Mouse (Mus musculus): ENCODE results near the gene Amotl1. TPM values are rescaled to one million over a fixed set of nuclear protein-coding genes. Genes with fewer than 3 reads are reported as not detected.

The Amotl1 gene
- polyA plus RNA-seq, 1 experiment from 2014 or later: 8.1 TPM

DNA sequence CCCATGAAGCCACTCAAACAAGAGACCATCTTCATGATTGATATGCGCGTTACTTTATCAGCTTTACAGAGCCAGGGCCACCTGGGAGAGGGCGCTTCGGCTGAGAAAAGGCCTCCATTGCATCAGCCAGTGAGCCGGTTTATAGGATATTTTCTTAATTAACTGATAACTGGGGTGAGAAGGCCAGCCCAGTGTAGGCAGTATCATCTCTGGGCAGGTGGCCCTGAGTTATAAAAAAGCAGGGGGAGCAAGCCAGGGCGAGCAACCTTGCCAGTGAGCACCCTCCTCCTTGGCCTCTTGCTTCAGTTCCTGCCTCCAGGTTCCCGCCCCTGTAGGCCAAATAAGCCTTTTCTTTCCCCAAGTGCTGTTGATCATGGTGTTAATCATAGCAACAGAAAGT lies 81.5 kb downstream of the Amotl1 start:
- Histone ChIP-seq H3K4me3 (no peak overlapping the region), H3K36me3 (no peaks in the 10 kb centered on the region; the same call in 1 of the 2 replicates), H3K27ac (replicated peaks) (no peak overlapping the region), H3K9ac (no peak overlapping the region), H3K27me3 (no peaks in the 10 kb centered on the region), H3K9me3 (no peaks in the 10 kb centered on the region), H3K4me2 (no peak overlapping the region), H3K4me1 (replicated peaks) (no peaks in the 10 kb centered on the region)
- no peak for ATAC-seq (ENCODE audit: low FRiP score, low read depth)
- WGBS: 89% methylated on average over 7 of the region's 7 CpGs

- Histone ChIP-seq H3K4me3 (no peak overlapping the region), H3K36me3 (peaks cover 5% of the 10 kb centered on the region), H3K27ac (replicated peaks) (no peak overlapping the region), H3K27me3 (no peaks in the 10 kb centered on the region), H3K4me1 (replicated peaks) (no peaks in the 10 kb centered on the region), H3K9ac (no peak overlapping the region), H3K9me3 (no peaks in the 10 kb centered on the region), H3K4me2 (no peak overlapping the region)
- WGBS: 54% methylated on average over 4 of the region's 4 CpGs
- no peak for ATAC-seq (ENCODE audit: low FRiP score, low read depth)
These were observed 84.3 kb downstream of the Amotl1 start for GRCm38 (mm10) chr9:14560545-14560944.

GRCm38 (mm10) chr9:14559996-14560395 lies 84.9 kb downstream of the Amotl1 start:
- H3K4me3 ChIP-seq: no peak overlapping the region
- H3K9me3 ChIP-seq: no peaks in the 10 kb centered on the region
- H3K4me2 ChIP-seq: no peak overlapping the region
- H3K27ac ChIP-seq (replicated peaks): no peak overlapping the region
- peaks cover 8% of the 10 kb centered on the region for H3K36me3 ChIP-seq
- ATAC-seq (ENCODE audit: low FRiP score, low read depth): peak; percentile 23; the same call in 1 of the 2 replicates
- no peak overlapping the region for H3K9ac ChIP-seq
- no peaks in the 10 kb centered on the region for H3K27me3 ChIP-seq
- 83% methylated on average over 9 of the region's 9 CpGs for WGBS
- H3K4me1 ChIP-seq (replicated peaks): no peaks in the 10 kb centered on the region

DNA sequence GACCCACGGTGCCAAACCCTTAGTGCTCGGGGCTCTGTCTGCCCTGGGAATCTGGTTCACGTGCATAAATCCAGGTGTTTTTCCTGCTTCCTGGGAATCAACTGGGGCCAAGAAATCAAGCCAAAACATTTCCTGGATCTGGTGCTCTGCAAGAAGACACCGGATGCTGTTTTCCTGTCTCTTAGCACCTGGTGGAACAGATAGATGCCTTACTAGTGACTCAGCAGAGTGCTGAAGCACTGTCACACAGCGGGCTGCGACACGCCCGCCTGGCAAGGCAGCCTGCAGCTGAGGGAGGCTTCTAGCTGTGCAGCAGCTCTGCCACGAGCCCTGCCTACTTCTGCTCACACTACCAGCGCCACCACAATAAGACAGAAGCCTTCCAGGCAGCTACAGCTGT lies 85.4 kb downstream of the Amotl1 start:
- no peaks in the 10 kb centered on the region for H3K27me3 ChIP-seq
- H3K9me3 ChIP-seq: no peaks in the 10 kb centered on the region
- peaks cover 14% of the 10 kb centered on the region for H3K36me3 ChIP-seq
- ATAC-seq (ENCODE audit: low FRiP score, low read depth): no peak
- WGBS: 78% methylated on average over 10 of the region's 10 CpGs
- H3K4me1 ChIP-seq (replicated peaks): no peaks in the 10 kb centered on the region
- no peak overlapping the region for H3K4me2 ChIP-seq
- H3K27ac ChIP-seq (replicated peaks): no peak overlapping the region
- H3K4me3 ChIP-seq: no peak overlapping the region
- no peak overlapping the region for H3K9ac ChIP-seq

GRCm38 (mm10) chr9:14558332-14558731 lies 86.5 kb downstream of the Amotl1 start:
- 94% methylated on average over 10 of the region's 10 CpGs for WGBS
- peaks cover 19% of the 10 kb centered on the region for H3K36me3 ChIP-seq
- no peaks in the 10 kb centered on the region for H3K27me3 ChIP-seq
- no peak for ATAC-seq (ENCODE audit: low FRiP score, low read depth)
- H3K4me1 ChIP-seq (replicated peaks): no peaks in the 10 kb centered on the region
- no peak overlapping the region for H3K27ac ChIP-seq (replicated peaks)
- no peak overlapping the region for H3K4me3 ChIP-seq
- H3K9ac ChIP-seq: no peak overlapping the region
- no peaks in the 10 kb centered on the region for H3K9me3 ChIP-seq
- no peak overlapping the region for H3K4me2 ChIP-seq

- H3K36me3 ChIP-seq: peaks cover 42% of the 10 kb centered on the region
- H3K27ac ChIP-seq (replicated peaks): no peak overlapping the region
- no peaks in the 10 kb centered on the region for H3K4me1 ChIP-seq (replicated peaks)
- H3K27me3 ChIP-seq: no peaks in the 10 kb centered on the region
- H3K9me3 ChIP-seq: no peaks in the 10 kb centered on the region
- H3K9ac ChIP-seq: no peak overlapping the region
- H3K4me2 ChIP-seq: no peak overlapping the region
- H3K4me3 ChIP-seq: no peak overlapping the region
- ATAC-seq (ENCODE audit: low FRiP score, low read depth): no peak
- 86% methylated on average over 11 of the region's 11 CpGs for WGBS
These were observed 96.5 kb downstream of the Amotl1 start for GRCm38 (mm10) chr9:14548366-14548761.

GRCm38 (mm10) chr9:14547584-14548365 lies 97.1 kb downstream of the Amotl1 start:
- H3K9ac ChIP-seq: no peak overlapping the region
- WGBS: 80% methylated on average over 12 of the region's 12 CpGs
- no peak overlapping the region for H3K27ac ChIP-seq (replicated peaks)
- no peaks in the 10 kb centered on the region for H3K9me3 ChIP-seq
- H3K4me1 ChIP-seq (replicated peaks): no peaks in the 10 kb centered on the region
- no peaks in the 10 kb centered on the region for H3K27me3 ChIP-seq
- peak; percentile 48; the same call in 1 of the 2 replicates for ATAC-seq (ENCODE audit: low FRiP score, low read depth)
- peaks cover 42% of the 10 kb centered on the region for H3K36me3 ChIP-seq
- H3K4me2 ChIP-seq: no peak overlapping the region
- H3K4me3 ChIP-seq: no peak overlapping the region

- ATAC-seq (ENCODE audit: low FRiP score, low read depth): no peak
- H3K4me1 ChIP-seq (replicated peaks): no peaks in the 10 kb centered on the region
- 58% methylated on average over 9 of the region's 9 CpGs for WGBS
These were observed 100.7 kb downstream of the Amotl1 start for GRCm38 (mm10) chr9:14544034-14544757.

GRCm38 (mm10) chr9:14534833-14535456 lies 109.9 kb downstream of the Amotl1 start:
- H3K9me3 ChIP-seq: no peaks in the 10 kb centered on the region
- 0 out of 2 replicates have a peak, but pooled peaks cover 3% of the 10 kb centered on the region for H3K4me1 ChIP-seq (replicated peaks)
- no peak overlapping the region for H3K9ac ChIP-seq
- no peak overlapping the region for H3K4me2 ChIP-seq
- no peaks in the 10 kb centered on the region for H3K27me3 ChIP-seq
- ATAC-seq (ENCODE audit: low FRiP score, low read depth): peak; percentile 69
- no peak overlapping the region for H3K4me3 ChIP-seq
- no peaks in the 10 kb centered on the region for H3K36me3 ChIP-seq
- WGBS: 78% methylated on average over 9 of the region's 9 CpGs
- H3K27ac ChIP-seq (replicated peaks): no peak overlapping the region

More at GRCm38 (mm10) chr9:14544034-14544757, 100.7 kb downstream of the Amotl1 start:
- no peak overlapping the region for H3K27ac ChIP-seq (replicated peaks)
- no peak overlapping the region for H3K4me3 ChIP-seq
- peaks cover 25% of the 10 kb centered on the region for H3K36me3 ChIP-seq
- no peaks in the 10 kb centered on the region for H3K9me3 ChIP-seq
- H3K27me3 ChIP-seq: no peaks in the 10 kb centered on the region
- H3K4me2 ChIP-seq: no peak overlapping the region
- H3K9ac ChIP-seq: no peak overlapping the region

- ATAC-seq (ENCODE audit: low FRiP score, low read depth): no peak
- Histone ChIP-seq H3K9me3 (no peaks in the 10 kb centered on the region), H3K9ac (no peak overlapping the region), H3K4me2 (no peak overlapping the region), H3K36me3 (no peaks in the 10 kb centered on the region), H3K4me1 (replicated peaks) (0 out of 2 replicates have a peak, but pooled peaks cover 3% of the 10 kb centered on the region), H3K4me3 (no peak overlapping the region), H3K27ac (replicated peaks) (no peak overlapping the region), H3K27me3 (no peaks in the 10 kb centered on the region)
- 96% methylated on average over 2 of the region's 2 CpGs for WGBS
These were observed 111.2 kb downstream of the Amotl1 start for GRCm38 (mm10) chr9:14533659-14534058.

DNA sequence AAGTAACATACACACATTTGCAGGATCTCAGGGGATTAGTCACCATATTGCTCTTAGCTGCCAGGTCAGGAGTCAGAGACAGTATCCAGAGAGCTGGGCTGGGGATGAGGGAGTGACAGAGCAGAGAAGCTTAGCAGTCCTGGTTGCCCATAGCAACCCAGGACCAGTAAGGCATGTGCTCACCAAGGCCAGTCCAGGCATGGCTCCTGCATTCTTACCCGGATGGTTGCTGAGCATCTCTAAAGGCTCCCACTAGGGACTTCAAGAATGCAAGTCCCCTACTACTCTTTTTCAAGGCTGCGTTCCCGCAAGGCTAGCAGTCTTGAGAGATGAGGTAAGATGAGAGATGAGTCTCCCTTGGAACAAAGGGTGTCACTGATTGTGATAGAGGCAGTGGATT lies 112.6 kb downstream of the Amotl1 start:
- Histone ChIP-seq H3K27me3 (no peaks in the 10 kb centered on the region), H3K4me3 (no peak overlapping the region), H3K4me1 (replicated peaks) (0 out of 2 replicates have a peak, but pooled peaks cover 3% of the 10 kb centered on the region), H3K9me3 (no peaks in the 10 kb centered on the region), H3K9ac (no peak overlapping the region), H3K27ac (replicated peaks) (no peak overlapping the region), H3K4me2 (no peak overlapping the region), H3K36me3 (no peaks in the 10 kb centered on the region)
- 14% methylated on average over 3 of the region's 3 CpGs for WGBS
- ATAC-seq (ENCODE audit: low FRiP score, low read depth): peak; percentile 74; the same call in 1 of the 2 replicates

- WGBS: 83% methylated on average over 5 of the region's 5 CpGs
- no peaks in the 10 kb centered on the region for H3K27me3 ChIP-seq
- no peaks in the 10 kb centered on the region for H3K36me3 ChIP-seq
- H3K27ac ChIP-seq (replicated peaks): no peak overlapping the region
- H3K4me3 ChIP-seq: no peak overlapping the region
- H3K9me3 ChIP-seq: no peaks in the 10 kb centered on the region
- no peak overlapping the region for H3K4me2 ChIP-seq
- no peak overlapping the region for H3K9ac ChIP-seq
- 0 out of 2 replicates have a peak, but pooled peaks cover 3% of the 10 kb centered on the region for H3K4me1 ChIP-seq (replicated peaks)
- no peak for ATAC-seq (ENCODE audit: low FRiP score, low read depth)
These were observed 114.9 kb downstream of the Amotl1 start for GRCm38 (mm10) chr9:14530004-14530403.
